Mouse (Mus musculus) central nervous system, embryonic 18 days (tissue): ENCODE data around the gene Rgs9. TPM values are rescaled to one million over a fixed set of nuclear protein-coding genes. Genes with fewer than 3 reads are reported as not detected.

ENCODE experiments used
- polyA plus RNA-seq: library from polyadenylated mRNA; depleted of rRNA; stranded (reverse); fragments of >200 nt; gene quantifications from 2 replicates; pipeline ENCODE4 v1.2.3, GENCODE M21; 2012; rRNA removed

The Rgs9 gene
- 23.5 and 23.9 TPM in 2 replicates for polyA plus RNA-seq

GRCm38 (mm10) chr11:109297710-109298375 lies at the start of gene Rgs9:
Rgs9 (minus strand) TSS chr11:109298129.

Other genes starting within 250 kb of the Rgs9 start
- not detected in 2 replicates for gene E030025P04Rik, start 153.8 kb downstream of the Rgs9 start, polyA plus RNA-seq
- 26.6 and 27.5 TPM in 2 replicates for gene Gna13, start 64.7 kb upstream of the Rgs9 start, polyA plus RNA-seq
- gene 9930022D16Rik, start 115.8 kb upstream of the Rgs9 start, polyA plus RNA-seq: 0.03 TPM in 1 of 2 replicates, not detected in the other
- gene Amz2, start 127.8 kb upstream of the Rgs9 start, polyA plus RNA-seq: 238 and 241 TPM in 2 replicates
- gene Arsg, start 175.2 kb upstream of the Rgs9 start, polyA plus RNA-seq: 3.8 and 5.2 TPM in 2 replicates
- gene Slc16a6, start 175.5 kb upstream of the Rgs9 start, polyA plus RNA-seq: 2.9 and 3.0 TPM in 2 replicates